Mouse (Mus musculus) thymus, postnatal 4 days (tissue): ENCODE data around the gene Siah1b.

Experiments used
- DNase-seq: peaks from one replicate; pipeline ENCODE4 v3.0.0; 2021

The Siah1b gene

GRCm38 (mm10) chrX:164027607-164028289, 48.5 kb downstream of the Siah1b start, which contains the start of gene Car5b:
Gene Car5b, minus strand, starts transcription at chrX:164027997.
- peak; percentile 69 for DNase-seq
